Mouse (Mus musculus) stomach, postnatal 0 days (tissue): Measurements from ENCODE around the gene Lypla2. TPM values are rescaled to one million over a fixed set of nuclear protein-coding genes. Genes with fewer than 3 reads are reported as not detected.

Experiments used
- ATAC-seq: fragments of 200-750 bp; cut with Nextera tagmentation; 2 replicates; pipeline ENCODE4 v1.8.0; 2017; ENCODE audit not compliant: low FRiP score, low TSS enrichment
- DNase-seq: peaks from one replicate; pipeline ENCODE4 v3.0.0-alpha.2; 2016; ENCODE audit warnings: low spot score
- H3K27ac ChIP-seq: fragments of 300-500 bp; sonication (generic); replicated peaks from 2 replicates; pipeline ENCODE4 v1.5.1; 2014; ENCODE audit warnings: mild to moderate bottlenecking, control low read depth
- H3K27me3 ChIP-seq: fragments of 300-500 bp; sonication (generic); 2 replicates; pipeline ENCODE4 v1.6.1; 2014; ENCODE audit warnings: low read length; ENCODE audit not compliant: control insufficient read depth, insufficient read depth
- H3K36me3 ChIP-seq: fragments of 300-500 bp; sonication (generic); 2 replicates; pipeline ENCODE4 v1.6.1; 2014; ENCODE audit warnings: low read length, mixed read lengths; ENCODE audit not compliant: control insufficient read depth, insufficient read depth
- H3K4me1 ChIP-seq: fragments of 300-500 bp; sonication (generic); replicated peaks from 2 replicates; pipeline ENCODE4 v1.6.1; 2014; ENCODE audit warnings: antibody characterized with exemption; ENCODE audit not compliant: control insufficient read depth, insufficient read depth
- H3K4me2 ChIP-seq: fragments of 300-500 bp; sonication (generic); replicated peaks from 2 replicates; pipeline ENCODE4 v1.6.1; 2014; ENCODE audit warnings: low read depth, mild to moderate bottlenecking, control low read depth, moderate library complexity
- H3K4me3 ChIP-seq: fragments of 300-500 bp; sonication (generic); 2 replicates; pipeline ENCODE4 v1.5.1; 2014; ENCODE audit warnings: low read depth, low read length, control low read depth
- H3K9ac ChIP-seq: fragments of 300-500 bp; sonication (generic); 2 replicates; pipeline ENCODE4 v1.6.1; 2014; ENCODE audit warnings: mild to moderate bottlenecking, low read length, control low read depth, mixed read lengths
- H3K9me3 ChIP-seq: fragments of 300-500 bp; sonication (generic); 2 replicates; pipeline ENCODE4 v1.6.1; 2016; ENCODE audit warnings: low read length; ENCODE audit not compliant: control insufficient read depth
- CTCF ChIP-seq: IDR thresholded peaks from 2 replicates; pipeline ENCODE4 v1.5.1; 2016; ENCODE audit warnings: antibody characterized with exemption, low read depth, mild to moderate bottlenecking, moderate library complexity
- EP300 ChIP-seq: optimal IDR thresholded peaks from 2 replicates; pipeline ENCODE3; 2016; ENCODE audit warnings: antibody characterized with exemption
- WGBS: fragments of 180-500 bp; shearing (Covaris S2); extraction: QIAGEN DNeasy Blood & Tissue Kit; methylation state at CpG from one replicate; pipeline ENCODE4 v1.1.7; 2014; 5-methylcytosine and 5-hydroxymethylcytosine counted together
- polyA plus RNA-seq: library from polyadenylated mRNA; unstranded; fragments of >200 nt; fragmentation: Nextera tagmentation; extraction: Ambion mirVana; gene quantifications from 2 replicates; pipeline ENCODE4 v1.2.1, GENCODE M21; 2015

The Lypla2 gene
- polyA plus RNA-seq, 1 experiment from 2014 or later = 88.6 TPM

- no peak overlapping the region for H3K9ac ChIP-seq
- no peaks in the 10 kb centered on the region for H3K4me1 ChIP-seq
- DNase-seq (no peak), ATAC-seq (no peak)
- no peak overlapping the region for H3K27ac ChIP-seq
- H3K4me2 ChIP-seq = no peak overlapping the region
- no peaks in the 10 kb centered on the region for H3K9me3 ChIP-seq
- TF ChIP-seq CTCF = no peak
- TF ChIP-seq EP300 = no peak
- H3K27me3 ChIP-seq = no peaks in the 10 kb centered on the region
- H3K4me3 ChIP-seq = no peak overlapping the region
- H3K36me3 ChIP-seq = peaks cover 12% of the 10 kb centered on the region
- 93% methylated on average over 5 of the region's 5 CpGs for WGBS
Observed at GRCm38 (mm10) chr4:135961709-135962108, 10.7 kb downstream of the Lypla2 start.

- no peak overlapping the region for H3K4me3 ChIP-seq
- peak; percentile 95 for TF ChIP-seq CTCF
- TF ChIP-seq EP300 = no peak
- H3K9ac ChIP-seq = no peak overlapping the region
- ATAC-seq (no peak), DNase-seq (peak; percentile 91)
- H3K27ac ChIP-seq = no peak overlapping the region
- no peaks in the 10 kb centered on the region for H3K27me3 ChIP-seq
- no peak overlapping the region for H3K4me2 ChIP-seq
- 31% methylated on average over 5 of the region's 5 CpGs for WGBS
- H3K4me1 ChIP-seq = no peaks in the 10 kb centered on the region
- H3K9me3 ChIP-seq = no peaks in the 10 kb centered on the region
- H3K36me3 ChIP-seq = peaks cover 13% of the 10 kb centered on the region
Observed at GRCm38 (mm10) chr4:135960717-135961116, 11.7 kb downstream of the Lypla2 start.

GRCm38 (mm10) chr4:135958354-135958753, 14.1 kb downstream of the Lypla2 start:
- no peak overlapping the region for H3K4me2 ChIP-seq
- WGBS = 52% methylated on average over 8 of the region's 8 CpGs

GRCm38 (mm10) chr4:135955886-135956285, 16.5 kb downstream of the Lypla2 start:
- ATAC-seq (no peak), DNase-seq (no peak)
- peaks cover 17% of the 10 kb centered on the region for H3K36me3 ChIP-seq
- H3K9me3 ChIP-seq = no peaks in the 10 kb centered on the region
- no peak overlapping the region for H3K9ac ChIP-seq
- TF ChIP-seq EP300 = no peak
- no peak for TF ChIP-seq CTCF
- H3K27me3 ChIP-seq = no peaks in the 10 kb centered on the region
- H3K27ac ChIP-seq = no peak overlapping the region
- no peak overlapping the region for H3K4me2 ChIP-seq
- WGBS = 76% methylated on average over 9 of the region's 9 CpGs
- H3K4me1 ChIP-seq = no peaks in the 10 kb centered on the region
- H3K4me3 ChIP-seq = no peak overlapping the region

More at GRCm38 (mm10) chr4:135958354-135958753, 14.1 kb downstream of the Lypla2 start:
- ATAC-seq (peak; percentile 80), DNase-seq (peak; percentile 90)
- Histone ChIP-seq H3K9ac (no peak overlapping the region), H3K4me1 (no peaks in the 10 kb centered on the region), H3K9me3 (no peaks in the 10 kb centered on the region), H3K36me3 (peaks cover 17% of the 10 kb centered on the region), H3K4me3 (no peak overlapping the region), H3K27ac (peak overlapping the region; percentile 80), H3K27me3 (no peaks in the 10 kb centered on the region)
- no peak for TF ChIP-seq EP300
- no peak for TF ChIP-seq CTCF

GRCm38 (mm10) chr4:135954241-135954640, 18.2 kb downstream of the Lypla2 start:
- DNase-seq (peak; percentile 85), ATAC-seq (no peak)
- Histone ChIP-seq H3K9ac (no peak overlapping the region), H3K4me1 (no peaks in the 10 kb centered on the region), H3K27me3 (no peaks in the 10 kb centered on the region), H3K9me3 (no peaks in the 10 kb centered on the region), H3K4me3 (no peak overlapping the region), H3K36me3 (peaks cover 13% of the 10 kb centered on the region), H3K27ac (no peak overlapping the region), H3K4me2 (no peak overlapping the region)
- 13% methylated on average over 2 of the region's 2 CpGs for WGBS
- TF ChIP-seq EP300 (no peak), CTCF (peak; percentile 97)

- H3K27me3 ChIP-seq = no peaks in the 10 kb centered on the region
- no peak overlapping the region for H3K27ac ChIP-seq
- no peak overlapping the region for H3K4me3 ChIP-seq
- peaks cover 13% of the 10 kb centered on the region for H3K36me3 ChIP-seq
- WGBS = 68% methylated on average over 3 of the region's 3 CpGs
- ATAC-seq (peak; percentile 63), DNase-seq (peak; percentile 73)
- H3K9ac ChIP-seq = no peak overlapping the region
- H3K4me2 ChIP-seq = no peak overlapping the region
- TF ChIP-seq CTCF (no peak), EP300 (no peak)
- H3K9me3 ChIP-seq = no peaks in the 10 kb centered on the region
- 0 out of 2 replicates have a peak, but pooled peaks cover under 1% of the 10 kb centered on the region for H3K4me1 ChIP-seq
Observed at GRCm38 (mm10) chr4:135953179-135953578, 19.2 kb downstream of the Lypla2 start.
